Mouse (Mus musculus): ENCODE measurements at regions not wholly inside any gene's neighbourhood (a gene's known extent, or its start where the extent isn't known, plus 50 kb on each side); places are given as distances from the start of the nearest gene placed in this dataset.

GRCm38 (mm10) chr11:18372813-18373332 lies 419.2 kb upstream of the Etaa1 start:
- Histone ChIP-seq H3K27me3 (ENCODE audit: control insufficient read depth, insufficient read depth, low read length) (no peaks in the 10 kb centered on the region), H3K36me3 (ENCODE audit: control insufficient read depth, insufficient read depth, low read length) (no peaks in the 10 kb centered on the region), H3K27ac (ENCODE audit: control insufficient read depth, insufficient read depth, low read length) (no peak overlapping the region), H3K4me1 (replicated peaks; ENCODE audit: control insufficient read depth, insufficient read depth, low read length) (no peaks in the 10 kb centered on the region), H3K4me3 (ENCODE audit: control insufficient read depth, insufficient read depth, low read length) (no peak overlapping the region)
- no peak for TF ChIP-seq CTCF (IDR thresholded peaks at IDR 0.05; ENCODE audit: borderline replicate concordance, control insufficient read depth, extremely low read depth, insufficient read depth, low read length, poor library complexity)
- TF ChIP-seq POLR2A (IDR thresholded peaks at IDR 0.05; ENCODE audit: control insufficient read depth, extremely low read depth, insufficient read depth, low read length, poor library complexity): no peak
- WGBS: 80% methylated on average over 6 of the region's 6 CpGs
- DNase-seq: no peak

GRCm38 (mm10) chr11:18371304-18371703 lies 417.6 kb upstream of the Etaa1 start:
- Histone ChIP-seq H3K4me1 (replicated peaks; ENCODE audit: control insufficient read depth, insufficient read depth, low read length) (no peaks in the 10 kb centered on the region), H3K27me3 (ENCODE audit: control insufficient read depth, insufficient read depth, low read length) (no peaks in the 10 kb centered on the region), H3K36me3 (ENCODE audit: control insufficient read depth, insufficient read depth, low read length) (no peaks in the 10 kb centered on the region), H3K27ac (ENCODE audit: control insufficient read depth, insufficient read depth, low read length) (no peak overlapping the region), H3K4me3 (ENCODE audit: control insufficient read depth, insufficient read depth, low read length) (no peak overlapping the region)
- no peak for DNase-seq
- WGBS: 81% methylated on average over 3 of the region's 3 CpGs
- TF ChIP-seq POLR2A (IDR thresholded peaks at IDR 0.05; ENCODE audit: control insufficient read depth, extremely low read depth, insufficient read depth, low read length, poor library complexity) (no peak), CTCF (IDR thresholded peaks at IDR 0.05; ENCODE audit: borderline replicate concordance, control insufficient read depth, extremely low read depth, insufficient read depth, low read length, poor library complexity) (no peak)

GRCm38 (mm10) chr11:18370861-18371260 lies 417.2 kb upstream of the Etaa1 start:
- no peaks in the 10 kb centered on the region for H3K4me1 ChIP-seq (replicated peaks; ENCODE audit: control insufficient read depth, insufficient read depth, low read length)
- TF ChIP-seq POLR2A (IDR thresholded peaks at IDR 0.05; ENCODE audit: control insufficient read depth, extremely low read depth, insufficient read depth, low read length, poor library complexity): no peak
- no peak for TF ChIP-seq CTCF (IDR thresholded peaks at IDR 0.05; ENCODE audit: borderline replicate concordance, control insufficient read depth, extremely low read depth, insufficient read depth, low read length, poor library complexity)
- DNase-seq: no peak
- no peak overlapping the region for H3K27ac ChIP-seq (ENCODE audit: control insufficient read depth, insufficient read depth, low read length)
- no peaks in the 10 kb centered on the region for H3K36me3 ChIP-seq (ENCODE audit: control insufficient read depth, insufficient read depth, low read length)
- WGBS: 58% methylated on average over 3 of the region's 3 CpGs
- H3K27me3 ChIP-seq (ENCODE audit: control insufficient read depth, insufficient read depth, low read length): no peaks in the 10 kb centered on the region
- H3K4me3 ChIP-seq (ENCODE audit: control insufficient read depth, insufficient read depth, low read length): no peak overlapping the region

- no peak for TF ChIP-seq POLR2A (IDR thresholded peaks at IDR 0.05; ENCODE audit: control insufficient read depth, extremely low read depth, insufficient read depth, low read length, poor library complexity)
- WGBS: 72% methylated on average over 3 of the region's 3 CpGs
- no peaks in the 10 kb centered on the region for H3K27me3 ChIP-seq (ENCODE audit: control insufficient read depth, insufficient read depth, low read length)
- H3K27ac ChIP-seq (ENCODE audit: control insufficient read depth, insufficient read depth, low read length): no peak overlapping the region
- H3K4me1 ChIP-seq (replicated peaks; ENCODE audit: control insufficient read depth, insufficient read depth, low read length): no peaks in the 10 kb centered on the region
- DNase-seq: no peak
- H3K36me3 ChIP-seq (ENCODE audit: control insufficient read depth, insufficient read depth, low read length): no peaks in the 10 kb centered on the region
- no peak overlapping the region for H3K4me3 ChIP-seq (ENCODE audit: control insufficient read depth, insufficient read depth, low read length)
These were observed 401.2 kb upstream of the Etaa1 start for GRCm38 (mm10) chr11:18354866-18355265.

GRCm38 (mm10) chr11:18354156-18354555 lies 400.5 kb upstream of the Etaa1 start:
- Histone ChIP-seq H3K4me3 (ENCODE audit: control insufficient read depth, insufficient read depth, low read length) (no peak overlapping the region), H3K27me3 (ENCODE audit: control insufficient read depth, insufficient read depth, low read length) (no peaks in the 10 kb centered on the region), H3K4me1 (replicated peaks; ENCODE audit: control insufficient read depth, insufficient read depth, low read length) (no peaks in the 10 kb centered on the region), H3K36me3 (ENCODE audit: control insufficient read depth, insufficient read depth, low read length) (no peaks in the 10 kb centered on the region), H3K27ac (ENCODE audit: control insufficient read depth, insufficient read depth, low read length) (no peak overlapping the region)
- 91% methylated on average over 4 of the region's 4 CpGs for WGBS
- no peak for TF ChIP-seq POLR2A (IDR thresholded peaks at IDR 0.05; ENCODE audit: control insufficient read depth, extremely low read depth, insufficient read depth, low read length, poor library complexity)
- no peak for TF ChIP-seq CTCF (IDR thresholded peaks at IDR 0.05; ENCODE audit: borderline replicate concordance, control insufficient read depth, extremely low read depth, insufficient read depth, low read length, poor library complexity)
- DNase-seq: no peak

- no peak for TF ChIP-seq POLR2A (IDR thresholded peaks at IDR 0.05; ENCODE audit: control insufficient read depth, extremely low read depth, insufficient read depth, low read length, poor library complexity)
- TF ChIP-seq CTCF (IDR thresholded peaks at IDR 0.05; ENCODE audit: borderline replicate concordance, control insufficient read depth, extremely low read depth, insufficient read depth, low read length, poor library complexity): no peak
- no peak overlapping the region for H3K4me3 ChIP-seq (ENCODE audit: control insufficient read depth, insufficient read depth, low read length)
- no peak for DNase-seq
- no peak overlapping the region for H3K27ac ChIP-seq (ENCODE audit: control insufficient read depth, insufficient read depth, low read length)
- H3K27me3 ChIP-seq (ENCODE audit: control insufficient read depth, insufficient read depth, low read length): no peaks in the 10 kb centered on the region
- no peaks in the 10 kb centered on the region for H3K4me1 ChIP-seq (replicated peaks; ENCODE audit: control insufficient read depth, insufficient read depth, low read length)
- WGBS: 97% methylated on average over 3 of the region's 3 CpGs
- no peaks in the 10 kb centered on the region for H3K36me3 ChIP-seq (ENCODE audit: control insufficient read depth, insufficient read depth, low read length)
These were observed 394.2 kb upstream of the Etaa1 start for GRCm38 (mm10) chr11:18347841-18348240.
